In the genomic region with DNA sequence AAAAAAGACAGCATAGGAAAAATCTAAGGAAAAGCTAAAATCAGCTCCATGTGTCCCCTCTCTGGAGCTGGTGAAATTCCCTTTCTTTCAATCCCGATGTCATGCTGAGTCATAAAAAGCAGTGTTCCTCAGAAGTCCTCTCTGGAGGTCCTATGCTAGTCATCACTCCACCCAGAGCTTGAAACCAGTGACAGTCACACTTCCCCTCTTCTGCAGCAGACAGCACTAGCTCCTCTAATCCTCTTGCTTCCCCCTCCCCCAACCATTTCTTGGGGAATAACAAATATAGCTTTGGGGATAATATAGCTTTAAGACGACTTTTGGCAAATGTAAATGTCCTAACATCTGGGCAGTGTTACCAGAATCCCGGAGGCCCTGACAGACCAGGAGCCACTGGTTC, we compare ENCODE assay signal across 14 mouse cellular contexts. TPM values are rescaled to one million over a fixed set of nuclear protein-coding genes. Genes with fewer than 3 reads are reported as not detected.
A peak's percentile ranks its signal among the peaks of the same experiment; 100 is the strongest.
DNase-seq lines count a peak whose midpoint lies in the region; TF ChIP-seq lines count a peak whose summit lies in the region.
"Had no signal": no experiment of that assay in that cellular context is flagged by ENCODE, and none has a peak within 500 bp of the region (broad histone marks: within the 10 kb centered on the region; RNA-seq: fewer than 3 reads in every experiment).

A gene (plus strand): TSS at position 166 of the 400 bp plus-strand sequence.

- H3K27ac ChIP-seq in embryonic fibroblast, embryonic 13.5 days (ENCODE audit: insufficient read depth, low read length): peak within 1 kb of the TSS; percentile 68
- H3K27ac ChIP-seq: hindbrain, embryonic 15.5 days had no signal

- H3K4me3 ChIP-seq in lung, adult 2 months (replicated peaks; ENCODE audit: extremely low read depth, low read depth, low read length): peak within 1 kb of the TSS; percentile 23
- peak within 1 kb of the TSS; percentile 36 for H3K4me3 ChIP-seq in embryonic fibroblast, embryonic 13.5 days (ENCODE audit: insufficient read depth, low read length)
- H3K4me3 ChIP-seq: hindbrain, embryonic 15.5 days had no signal

- H3K4me1 ChIP-seq in lung, adult 2 months (ENCODE audit: control insufficient read depth, insufficient read depth, low read length): no peaks in the 10 kb centered on the region
- H3K4me1 ChIP-seq in embryonic fibroblast, embryonic 13.5 days (ENCODE audit: control insufficient read depth, insufficient read depth, low read length): no peaks in the 10 kb centered on the region
- H3K4me1 ChIP-seq: hindbrain, embryonic 15.5 days had no signal

- WGBS in lung, adult 2 months: 40% methylated on average over 3 of the region's 3 CpGs

- TF ChIP-seq POLR2A in lung, adult 2 months (IDR thresholded peaks at IDR 0.05; ENCODE audit: borderline replicate concordance, extremely low read depth, low read depth, low read length): no peak
- TF ChIP-seq POLR2A in embryonic fibroblast, embryonic 13.5 days (IDR thresholded peaks at IDR 0.05; ENCODE audit: low read depth, low read length): no peak

- DNase-seq in gastrocnemius, postnatal 4 days (ENCODE audit: low spot score in 2 of 2): no peak
- DNase-seq in gastrocnemius, postnatal 25 days: no peak
- no peak for DNase-seq in lung, adult 2 months
- DNase-seq in lung, postnatal 10 days: no peak
- DNase-seq in skeletal muscle tissue, adult 2 months (ENCODE audit: low read depth, low spot score): peak; percentile 24
- no peak for DNase-seq in layer of hippocampus, adult 9-10 months (ENCODE audit: low spot score)
- DNase-seq in thymus, postnatal 4 days: no peak
- DNase-seq: adrenal gland, postnatal 10 days; cerebellum, adult 18-20 months; forebrain, postnatal 0 days; liver, postnatal 0 days had no signal

- no peak for TF ChIP-seq CTCF in lung, adult 2 months (IDR thresholded peaks at IDR 0.05; ENCODE audit: insufficient read depth, low read length)
- TF ChIP-seq CTCF in embryonic fibroblast, embryonic 13.5 days (IDR thresholded peaks at IDR 0.05; ENCODE audit: borderline replicate concordance, insufficient read depth, low read length): no peak

RNA-seq across cellular contexts. Expression of the gene that starts here (rescaled TPM):
- total RNA-seq in gastrocnemius, postnatal 4 days (2021): 10 to 100 TPM; 21.7 to 22.6 TPM
- 1 to 10 TPM; 3.4 to 5.5 TPM for total RNA-seq in gastrocnemius, postnatal 25 days (2021)
- polyA plus RNA-seq in lung, adult 2 months (2012; rRNA removed): 6.1 and 9.4 TPM in 2 replicates
- 26.2 and 28.5 TPM in 2 replicates for polyA plus RNA-seq in embryonic fibroblast, embryonic 13.5 days (2011; ENCODE audit: insufficient read length, low read depth, missing spikeins)
- total RNA-seq: neutrophil, adult 5-6 weeks had no signal
